Mouse (Mus musculus) liver, postnatal 0 days (tissue): ENCODE results near the gene Numb.

ENCODE experiments used
- CTCF ChIP-seq: sonication (generic); IDR thresholded peaks from 2 replicates; pipeline ENCODE4 v1.5.1; 2016; ENCODE audit warnings: antibody characterized with exemption, low read depth
- EP300 ChIP-seq: IDR thresholded peaks from 2 replicates; pipeline ENCODE4 v1.6.1; 2016; ENCODE audit warnings: antibody characterized with exemption, low read depth, mild to moderate bottlenecking

DNA sequence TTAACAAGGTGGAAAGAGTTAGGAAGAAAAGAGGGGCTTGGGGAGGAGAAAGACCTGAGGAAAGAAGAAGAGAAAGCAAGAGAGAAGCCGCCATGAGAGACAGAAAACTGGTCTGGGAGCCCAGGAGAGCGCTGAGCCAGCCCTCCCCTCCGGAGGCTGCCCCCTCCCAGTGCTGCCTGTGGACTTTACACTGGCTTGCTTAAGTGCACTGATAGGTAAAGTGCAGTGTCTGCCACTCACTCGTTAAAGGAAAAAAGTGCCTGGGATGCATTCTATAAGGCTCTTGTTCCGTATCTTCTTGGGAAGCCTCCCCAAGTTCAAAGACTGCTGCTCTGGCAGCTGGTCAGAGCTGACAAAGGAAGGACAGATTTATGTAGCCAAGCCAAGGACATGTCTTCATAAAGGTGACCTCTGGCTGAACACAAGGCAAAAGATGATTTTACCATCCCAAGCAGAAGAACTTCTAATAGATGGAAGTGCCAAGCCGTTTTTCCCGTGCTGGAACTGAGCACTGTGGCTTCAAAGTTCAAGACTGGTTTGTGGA is 3.5 kb upstream of the Numb start:
- no peak for TF ChIP-seq CTCF
- TF ChIP-seq EP300, result no peak
